Mouse (Mus musculus) ES-E14 (cell line): ENCODE measurements at regions not wholly inside any gene's neighbourhood (a gene's known extent, or its start where the extent isn't known, plus 50 kb on each side); places are given as distances from the start of the nearest gene placed in this dataset.

ENCODE experiments used
- DNase-seq: peaks from one replicate; pipeline ENCODE4 v3.0.0-alpha.2; 2013; ENCODE audit warnings: low read depth, low spot score
- H3K27ac ChIP-seq: 2 replicates; pipeline ENCODE4 v1.5.1; 2012; ENCODE audit warnings: low read depth, mild to moderate bottlenecking, low read length, moderate library complexity, mixed read lengths; ENCODE audit not compliant: poor library complexity, insufficient read depth, severe bottlenecking
- H3K36me3 ChIP-seq: 2 replicates; pipeline ENCODE4 v1.6.1; 2012; ENCODE audit warnings: mild to moderate bottlenecking, low read length, moderate library complexity, mixed read lengths; ENCODE audit not compliant: control insufficient read depth, poor library complexity, insufficient read depth, severe bottlenecking
- H3K4me1 ChIP-seq, 2 experiments: fragments of 150-350 bp in 1 of 2; sonication (generic) in 1 of 2; 2 replicates each; pipeline ENCODE4 v1.6.1; 2012; ENCODE audit warnings: low read length in 2 of 2, mild to moderate bottlenecking in 1 of 2, mixed read lengths in 1 of 2; ENCODE audit not compliant: control insufficient read depth in 2 of 2, insufficient read depth in 2 of 2, poor library complexity in 1 of 2
- H3K4me3 ChIP-seq, 2 experiments: fragments of 150-350 bp in 1 of 2; sonication (generic) in 1 of 2; 2 replicates each; pipeline ENCODE4 v1.5.1; 2012; ENCODE audit warnings: low read length in 2 of 2, low read depth in 1 of 2, mild to moderate bottlenecking in 1 of 2, mixed read lengths in 1 of 2; ENCODE audit not compliant: insufficient read depth in 1 of 2, poor library complexity in 1 of 2, severe bottlenecking in 1 of 2
- H3K9ac ChIP-seq: 2 replicates; pipeline ENCODE4 v1.6.1; 2012; ENCODE audit warnings: low read depth, mild to moderate bottlenecking, low read length, mixed read lengths; ENCODE audit not compliant: poor library complexity, insufficient read depth, severe bottlenecking
- H3K9me3 ChIP-seq: fragments of 150-350 bp; sonication (generic); 2 replicates; pipeline ENCODE4 v1.6.1; 2012; ENCODE audit warnings: low read depth, mild to moderate bottlenecking, low read length; ENCODE audit not compliant: control insufficient read depth, insufficient read depth
- CHD2 ChIP-seq: IDR thresholded peaks from 2 replicates; pipeline ENCODE4 v1.6.1; 2014; ENCODE audit warnings: mild to moderate bottlenecking, low read depth, low read length, inconsistent platforms
- HCFC1 ChIP-seq: IDR thresholded peaks from 2 replicates; pipeline ENCODE4 v1.6.1; 2012; ENCODE audit warnings: low read length, inconsistent platforms, borderline replicate concordance; ENCODE audit not compliant: insufficient read depth
- MAFK ChIP-seq: IDR thresholded peaks from 2 replicates; pipeline ENCODE4 v1.6.1; 2014; ENCODE audit warnings: mild to moderate bottlenecking, low read depth, low read length, inconsistent platforms; ENCODE audit not compliant: insufficient read depth
- ZC3H11A ChIP-seq: IDR thresholded peaks from 2 replicates; pipeline ENCODE4 v1.6.1; 2012; ENCODE audit warnings: low read depth, mild to moderate bottlenecking, inconsistent platforms, low read length, borderline replicate concordance
- ZNF384 ChIP-seq: IDR thresholded peaks from 2 replicates; pipeline ENCODE4 v1.6.1; 2012; ENCODE audit warnings: low read depth, low read length, inconsistent platforms
- in situ Hi-C, 2 experiments: fragments of 600-800 bp; cut with MboI; formaldehyde crosslinking; loops; one replicate each; pipeline ENCODE4 v1.15.1; 2025; ENCODE audit warnings: low sequenced_read_pairs in 2 of 2, inconsistent platforms in 1 of 2; ENCODE audit not compliant: unreplicated experiment in 2 of 2

- no peak overlapping the region for H3K4me3 ChIP-seq
- DNase-seq, result no peak
- H3K27ac ChIP-seq, result no peak overlapping the region
- no peaks in the 10 kb centered on the region for H3K9me3 ChIP-seq
- no peak overlapping the region for H3K9ac ChIP-seq
- in situ Hi-C loops, result no loop called here
- no peak for TF ChIP-seq ZNF384
- TF ChIP-seq MAFK, result no peak
- H3K36me3 ChIP-seq, result no peaks in the 10 kb centered on the region
- no peaks in the 10 kb centered on the region for H3K4me1 ChIP-seq
Measured at GRCm38 (mm10) chr5:46960749-46961148, 1022.2 kb upstream of the Slit2 start.

DNA sequence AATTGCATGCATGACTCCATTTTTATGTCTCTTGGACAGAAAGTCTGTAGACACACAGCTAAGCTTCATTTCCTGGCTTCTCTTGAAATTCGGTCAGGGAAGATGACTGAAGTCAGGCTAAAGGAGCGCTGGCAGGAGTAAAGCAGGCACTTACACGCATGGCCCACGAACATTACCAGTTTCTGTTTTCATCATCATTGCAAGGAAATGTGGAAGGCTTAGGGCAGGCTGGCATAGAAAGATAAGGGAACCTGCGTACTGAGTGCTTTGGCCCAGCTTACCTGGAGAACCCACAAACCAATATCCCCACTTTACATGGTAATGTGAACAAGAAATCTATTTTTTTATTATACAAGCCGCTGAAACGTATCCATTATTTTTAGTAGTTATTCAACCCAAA, 1056.6 kb upstream of the Slit2 start:
- no peak overlapping the region for H3K9ac ChIP-seq
- no peak overlapping the region for H3K27ac ChIP-seq
- DNase-seq, result no peak
- in situ Hi-C loops, result no loop called here
- no peaks in the 10 kb centered on the region for H3K4me1 ChIP-seq
- H3K9me3 ChIP-seq, result no peaks in the 10 kb centered on the region
- TF ChIP-seq MAFK, result no peak
- no peak for TF ChIP-seq ZC3H11A
- no peak for TF ChIP-seq CHD2
- no peak for TF ChIP-seq HCFC1
- no peak for TF ChIP-seq ZNF384
- H3K4me3 ChIP-seq, result no peak overlapping the region
- no peaks in the 10 kb centered on the region for H3K36me3 ChIP-seq

GRCm38 (mm10) chr5:46901909-46902308, 1044.5 kb upstream of the Lcorl start:
- Histone ChIP-seq H3K9ac (no peak overlapping the region), H3K4me1 (no peaks in the 10 kb centered on the region; a peak in 1 of 4 replicates), H3K9me3 (no peaks in the 10 kb centered on the region), H3K36me3 (no peaks in the 10 kb centered on the region), H3K4me3 (no peak overlapping the region), H3K27ac (no peak overlapping the region)
- no peak for DNase-seq
- in situ Hi-C loops, result no loop called here
- TF ChIP-seq CHD2 (no peak), MAFK (peak; percentile 66; the same call in 1 of the 2 replicates)

DNA sequence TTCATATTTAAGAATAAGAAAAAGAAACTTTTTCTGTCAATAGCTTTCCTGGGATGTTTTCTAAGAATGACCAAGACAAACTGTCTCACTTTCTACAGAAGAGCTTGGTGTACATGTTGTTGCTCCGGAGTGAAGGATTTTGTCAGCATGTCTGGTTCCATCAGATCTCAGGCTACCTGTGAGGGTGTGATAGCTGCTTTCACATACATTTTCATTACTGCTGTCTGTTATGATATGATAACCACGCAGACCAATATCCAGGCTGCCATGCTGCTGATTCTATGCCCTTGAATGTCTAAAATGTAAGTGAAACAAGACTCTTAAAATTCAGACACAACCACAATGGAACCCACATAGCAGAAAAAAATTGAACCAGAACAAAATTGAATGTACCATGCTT, 1036.6 kb upstream of the Lcorl start:
- TF ChIP-seq ZNF384 (no peak), HCFC1 (no peak), ZC3H11A (no peak), CHD2 (no peak), MAFK (no peak)
- no peak overlapping the region for H3K27ac ChIP-seq
- no peak overlapping the region for H3K9ac ChIP-seq
- no peak for DNase-seq
- H3K4me1 ChIP-seq, result no peaks in the 10 kb centered on the region
- no peak overlapping the region for H3K4me3 ChIP-seq
- H3K36me3 ChIP-seq, result no peaks in the 10 kb centered on the region
- H3K9me3 ChIP-seq, result no peaks in the 10 kb centered on the region
- in situ Hi-C loops, result no loop called here

GRCm38 (mm10) chr5:46883956-46884355, 1026.5 kb upstream of the Lcorl start:
- Histone ChIP-seq H3K4me3 (no peak overlapping the region), H3K9me3 (no peaks in the 10 kb centered on the region), H3K27ac (no peak overlapping the region), H3K36me3 (no peaks in the 10 kb centered on the region), H3K4me1 (no peaks in the 10 kb centered on the region), H3K9ac (no peak overlapping the region)
- TF ChIP-seq MAFK (no peak), ZNF384 (no peak), ZC3H11A (no peak), CHD2 (no peak), HCFC1 (no peak)
- in situ Hi-C loops, result no loop called here
- no peak for DNase-seq
